Mouse (Mus musculus) spleen, adult 2 months (tissue): ENCODE measurements at regions not wholly inside any gene's neighbourhood (a gene's known extent, or its start where the extent isn't known, plus 50 kb on each side); places are given as distances from the start of the nearest gene placed in this dataset.

Source experiments
- CTCF ChIP-seq: fragments of 200-500 bp; IDR thresholded peaks from 2 replicates; pipeline ENCODE4 v1.5.1; 2011; ENCODE audit warnings: mild to moderate bottlenecking, inconsistent platforms; ENCODE audit not compliant: insufficient read depth, insufficient read length, insufficient replicate concordance; ENCODE audit errors: extremely low read depth
- POLR2A ChIP-seq: fragments of 200-500 bp; IDR thresholded peaks from 2 replicates; pipeline ENCODE4 v1.6.1; 2011; ENCODE audit warnings: low read depth, low read length, inconsistent platforms

- TF ChIP-seq CTCF (no peak), POLR2A (no peak)
Observed at GRCm38 (mm10) chr14:76629913-76630478, 73.3 kb upstream of the Serp2 start.
